Mouse (Mus musculus): ENCODE data around the gene Gng12.

DNA sequence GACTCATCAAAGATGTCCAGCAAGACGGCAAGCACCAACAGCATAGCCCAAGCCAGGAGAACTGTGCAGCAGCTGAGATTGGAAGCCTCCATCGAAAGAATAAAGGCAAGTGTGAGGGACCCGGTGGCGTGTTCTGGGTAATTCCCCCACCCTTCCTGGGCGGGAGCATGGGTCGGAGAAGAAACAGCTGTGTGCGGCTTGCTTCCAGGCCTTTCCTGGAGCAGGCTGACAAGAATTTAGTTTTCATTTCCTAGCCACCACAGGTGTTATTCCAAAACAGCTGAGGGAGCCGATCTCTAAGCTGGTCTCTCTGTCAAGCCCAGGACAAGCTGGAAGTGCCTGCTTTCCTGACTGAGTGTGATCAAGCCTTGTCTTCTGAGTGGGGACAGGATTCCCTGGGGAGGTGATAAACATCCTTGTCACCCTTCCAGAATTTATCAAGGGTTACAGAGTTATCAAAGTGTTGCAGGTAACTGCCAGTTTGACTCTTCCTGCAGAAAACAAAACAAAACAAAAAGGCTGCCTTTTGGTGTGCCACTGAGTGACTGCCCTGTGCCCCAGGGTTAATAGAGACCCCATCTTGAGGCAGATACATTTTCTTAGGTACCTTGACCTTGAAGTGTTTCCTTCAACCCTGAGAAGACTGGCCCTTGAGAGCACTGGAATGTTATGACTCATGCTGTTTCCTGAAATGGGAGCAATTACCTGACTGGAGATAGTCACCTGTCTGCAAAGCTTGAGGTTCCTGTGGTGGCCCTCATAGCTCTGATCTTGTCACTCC is 119.7 kb downstream of the Gng12 start:
- TF ChIP-seq POLR2A (IDR thresholded peaks at IDR 0.05; ENCODE audit: borderline replicate concordance, extremely low read depth, low read depth, low read length) (no peak), CTCF (IDR thresholded peaks at IDR 0.05; ENCODE audit: insufficient read depth, low read length) (no peak)

All from lung, adult 2 months (tissue).